Mouse (Mus musculus): ENCODE results near the gene Cuzd1. TPM values are rescaled to one million over a fixed set of nuclear protein-coding genes. Genes with fewer than 3 reads are reported as not detected.

The Cuzd1 gene
- polyA plus RNA-seq (2014; fragmentation: Illumina TruSeq; extraction: RNeasy Lipid Tissue Mini Kit (QIAGEN cat#74804); ENCODE audit: insufficient read depth, low read depth, low replicate concordance): not detected

DNA sequence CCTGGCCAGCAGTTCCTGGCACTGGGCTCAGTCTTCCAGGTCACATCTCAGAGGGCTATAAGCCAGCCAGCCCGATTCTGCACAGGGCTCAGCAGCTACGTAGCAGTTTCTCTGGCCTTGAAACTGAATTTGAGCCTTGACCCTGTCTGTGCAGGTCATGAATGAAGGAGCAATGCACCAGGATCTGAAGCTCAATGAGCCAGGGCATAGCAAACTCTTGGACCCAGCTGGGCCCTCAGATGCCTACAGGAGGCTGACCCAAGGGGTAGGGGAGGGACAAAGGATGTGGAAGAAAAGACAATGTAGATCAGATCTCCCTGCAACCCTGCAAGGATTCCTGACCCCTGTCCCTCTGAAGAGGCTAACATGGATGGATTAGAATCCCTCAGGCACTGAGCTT, at the start of gene Cuzd1:
Cuzd1 (minus strand) TSS at position 101 of the 400 bp plus-strand sequence.

DNA sequence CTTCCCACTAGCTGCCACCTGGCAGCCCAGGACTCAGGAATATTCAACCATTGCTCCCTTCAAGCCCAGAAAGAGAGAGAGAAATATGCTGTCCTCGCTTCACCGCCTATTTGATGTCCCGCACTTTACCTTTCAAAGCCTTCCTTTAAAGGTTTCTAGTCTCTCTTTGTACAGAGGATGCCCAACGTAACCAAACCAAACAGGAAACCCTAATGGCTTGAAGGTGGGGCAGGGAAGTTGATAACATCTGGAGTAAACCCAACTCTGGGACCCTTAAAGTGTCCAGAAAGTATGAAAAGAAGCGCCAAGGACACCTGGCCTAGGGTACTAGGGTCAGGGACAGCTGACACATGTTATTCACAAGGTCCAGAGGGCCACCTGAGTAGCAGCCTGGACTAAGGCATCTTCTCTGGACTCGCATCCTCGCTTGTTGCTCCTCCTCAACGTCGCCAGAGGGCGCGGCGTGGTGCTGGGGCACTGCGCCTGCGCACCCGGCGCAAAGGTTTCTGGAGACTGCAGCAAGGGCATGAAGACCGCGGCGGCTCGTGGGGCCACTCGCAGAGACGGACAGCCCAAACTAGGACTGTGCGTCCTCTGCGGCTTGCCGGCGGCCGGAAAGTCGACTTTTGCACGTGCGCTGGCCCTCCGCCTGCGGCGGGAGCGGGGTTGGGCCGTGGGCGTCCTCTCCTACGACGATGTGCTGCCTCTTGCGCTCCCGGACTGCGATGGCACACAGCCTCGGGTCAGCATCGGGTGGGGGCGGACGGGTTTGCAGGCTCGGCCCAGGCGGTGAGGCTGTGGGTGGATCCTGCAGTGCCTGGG, 48.8 kb upstream of the Cuzd1 start, which contains the start of gene Pstk:
Pstk (plus strand) TSS at position 494 of the 822 bp plus-strand sequence.

DNA sequence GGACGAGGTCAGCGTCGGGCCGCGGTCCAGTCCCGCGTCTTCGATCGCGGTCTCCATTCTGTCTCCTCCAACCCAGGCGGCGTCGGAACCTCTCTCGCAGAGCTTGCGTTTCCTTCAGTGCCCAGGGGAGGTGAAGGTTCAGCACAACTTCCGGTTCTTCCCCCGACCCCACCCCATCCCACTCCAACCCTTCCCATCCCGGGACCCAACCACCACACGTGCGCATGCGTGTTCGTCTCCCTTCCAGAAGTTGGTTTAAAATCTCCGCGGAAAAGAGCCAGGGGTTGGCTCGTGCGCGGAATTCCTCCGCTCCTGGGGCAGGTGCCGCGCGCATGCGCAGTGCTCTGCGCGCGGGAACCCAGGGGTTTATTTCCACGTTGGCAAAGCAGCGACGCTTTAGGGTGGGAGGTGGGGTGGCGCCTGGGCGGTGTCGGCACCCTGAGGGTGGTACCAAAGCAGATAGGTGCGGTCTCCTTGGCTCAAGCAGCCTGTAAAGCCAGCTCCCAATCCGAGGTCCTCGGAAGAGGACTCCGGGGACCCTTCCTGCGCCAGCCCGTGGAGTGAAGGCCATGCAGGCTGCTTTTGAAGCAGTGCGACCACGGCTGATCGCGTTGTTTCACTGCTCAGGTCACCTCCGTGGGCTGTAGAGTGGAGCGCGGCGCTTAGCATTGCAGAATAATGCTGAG, 40.7 kb upstream of the Cuzd1 start, which contains the start of gene 2310057M21Rik:
2310057M21Rik (minus strand) TSS at position 145 of the 686 bp plus-strand sequence.

DNA sequence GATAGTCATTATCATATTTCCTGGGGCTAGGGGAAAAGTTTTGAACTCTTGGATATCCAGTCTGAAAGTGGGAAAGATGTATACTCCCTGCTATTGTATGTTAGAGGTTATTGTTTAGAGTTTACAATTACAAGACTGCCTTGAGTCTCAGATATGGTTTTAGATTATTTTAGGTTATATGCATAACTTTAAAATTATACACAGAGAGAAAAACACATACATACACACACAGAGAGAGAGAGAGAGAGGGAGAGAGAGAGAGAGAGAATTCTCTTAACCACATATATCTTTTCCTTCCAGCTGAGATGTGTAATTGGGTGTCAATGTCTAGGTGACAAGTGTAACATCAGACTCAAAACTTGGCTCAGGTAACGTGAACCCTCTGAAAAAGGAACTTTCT, 11.5 kb upstream of the Cuzd1 start, which contains the start of gene Fam24a:
Fam24a (plus strand) TSS at position 301 of the 400 bp plus-strand sequence.

DNA sequence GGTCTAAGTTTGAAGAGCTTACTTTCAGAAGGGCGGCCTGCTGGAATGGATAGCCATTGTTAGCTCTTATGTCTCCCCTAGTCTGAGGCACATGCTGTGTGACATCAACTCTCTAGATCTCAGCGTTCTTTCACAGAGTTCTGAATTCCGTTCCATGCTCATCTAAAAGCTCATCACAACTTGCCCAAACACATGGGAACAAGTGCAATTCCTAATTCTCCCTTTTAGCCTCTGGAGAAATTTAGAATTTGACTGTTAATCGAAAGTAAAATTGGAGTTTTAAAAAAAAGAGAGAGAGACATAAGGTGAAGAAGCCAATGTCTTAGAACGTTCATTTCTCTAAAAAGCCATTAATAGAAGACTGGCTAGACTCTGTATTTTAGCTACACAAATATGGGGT, 7.3 kb upstream of the Cuzd1 start, which contains the start of gene Fam24b:
Fam24b (minus strand) TSS at position 101 of the 400 bp plus-strand sequence.

Other genes with a start within 250 kb of the Cuzd1 start
- gene 4933402N03Rik, start 176.0 kb downstream of the Cuzd1 start, polyA plus RNA-seq (2014; fragmentation: Illumina TruSeq; extraction: RNeasy Lipid Tissue Mini Kit (QIAGEN cat#74804); ENCODE audit: insufficient read depth, low read depth, low replicate concordance): not detected
- gene 5430419D17Rik, start 147.9 kb downstream of the Cuzd1 start, polyA plus RNA-seq (2014; fragmentation: Illumina TruSeq; extraction: RNeasy Lipid Tissue Mini Kit (QIAGEN cat#74804); ENCODE audit: insufficient read depth, low read depth, low replicate concordance): not detected
- gene Fam24b, start 7.2 kb upstream of the Cuzd1 start, polyA plus RNA-seq (2014; fragmentation: Illumina TruSeq; extraction: RNeasy Lipid Tissue Mini Kit (QIAGEN cat#74804); ENCODE audit: insufficient read depth, low read depth, low replicate concordance): not detected
- gene Fam24a, start 11.6 kb upstream of the Cuzd1 start, polyA plus RNA-seq (2014; fragmentation: Illumina TruSeq; extraction: RNeasy Lipid Tissue Mini Kit (QIAGEN cat#74804); ENCODE audit: insufficient read depth, low read depth, low replicate concordance): not detected
- 2.9 TPM for gene 2310057M21Rik, start 40.5 kb upstream of the Cuzd1 start, polyA plus RNA-seq (2014; fragmentation: Illumina TruSeq; extraction: RNeasy Lipid Tissue Mini Kit (QIAGEN cat#74804); ENCODE audit: insufficient read depth, low read depth, low replicate concordance)
- gene Pstk, start 48.8 kb upstream of the Cuzd1 start, polyA plus RNA-seq (2014; fragmentation: Illumina TruSeq; extraction: RNeasy Lipid Tissue Mini Kit (QIAGEN cat#74804); ENCODE audit: insufficient read depth, low read depth, low replicate concordance): 24.8 TPM
- gene Ikzf5, start 88.2 kb upstream of the Cuzd1 start, polyA plus RNA-seq (2014; fragmentation: Illumina TruSeq; extraction: RNeasy Lipid Tissue Mini Kit (QIAGEN cat#74804); ENCODE audit: insufficient read depth, low read depth, low replicate concordance): 8.0 TPM
- 59.7 TPM for gene Acadsb, start 88.3 kb upstream of the Cuzd1 start, polyA plus RNA-seq (2014; fragmentation: Illumina TruSeq; extraction: RNeasy Lipid Tissue Mini Kit (QIAGEN cat#74804); ENCODE audit: insufficient read depth, low read depth, low replicate concordance)
- not detected for gene Hmx3, start 220.6 kb upstream of the Cuzd1 start, polyA plus RNA-seq (2014; fragmentation: Illumina TruSeq; extraction: RNeasy Lipid Tissue Mini Kit (QIAGEN cat#74804); ENCODE audit: insufficient read depth, low read depth, low replicate concordance)
- not detected for gene Hmx2, start 226.5 kb upstream of the Cuzd1 start, polyA plus RNA-seq (2014; fragmentation: Illumina TruSeq; extraction: RNeasy Lipid Tissue Mini Kit (QIAGEN cat#74804); ENCODE audit: insufficient read depth, low read depth, low replicate concordance)
- gene Bub3, start 237.9 kb upstream of the Cuzd1 start, polyA plus RNA-seq (2014; fragmentation: Illumina TruSeq; extraction: RNeasy Lipid Tissue Mini Kit (QIAGEN cat#74804); ENCODE audit: insufficient read depth, low read depth, low replicate concordance): 52.3 TPM

Data from lung, adult 10 weeks (tissue).